Mouse (Mus musculus): ENCODE data around the gene Olfr10. TPM values are rescaled to one million over a fixed set of nuclear protein-coding genes. Genes with fewer than 3 reads are reported as not detected.

The Olfr10 gene
- not detected in 2 replicates for polyA plus RNA-seq (2012; rRNA removed)

DNA sequence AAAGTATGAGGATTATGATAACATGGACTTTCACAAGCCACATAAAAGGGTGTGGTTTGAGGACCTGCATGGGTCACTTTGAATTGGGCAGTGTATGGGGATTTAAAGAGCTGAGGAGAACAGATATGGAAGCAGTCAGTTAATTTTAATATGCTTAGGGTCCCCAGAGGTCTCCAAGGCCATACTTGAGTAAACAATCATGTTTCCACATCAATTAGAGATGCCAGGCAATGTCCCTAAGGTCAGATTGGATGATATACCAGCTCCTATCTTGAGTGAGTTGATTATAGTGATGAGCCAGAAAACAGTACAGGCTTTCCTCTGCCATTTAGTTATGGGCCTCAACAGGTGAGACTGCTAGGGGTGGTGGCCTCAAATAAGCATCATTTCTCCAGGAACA, at the start of gene Olfr10:
TSS of gene Olfr10 (plus strand) at position 301 of the 400 bp plus-strand sequence.
- TF ChIP-seq POLR2A (IDR thresholded peaks at IDR 0.05; ENCODE audit: borderline replicate concordance, extremely low read depth, insufficient read depth, insufficient read length, poor library complexity, severe bottlenecking) (no peak), CTCF (IDR thresholded peaks at IDR 0.05; ENCODE audit: borderline replicate concordance, extremely low read depth, insufficient read depth, insufficient read length) (no peak)
- DNase-seq (ENCODE audit: low read depth): no peak

DNA sequence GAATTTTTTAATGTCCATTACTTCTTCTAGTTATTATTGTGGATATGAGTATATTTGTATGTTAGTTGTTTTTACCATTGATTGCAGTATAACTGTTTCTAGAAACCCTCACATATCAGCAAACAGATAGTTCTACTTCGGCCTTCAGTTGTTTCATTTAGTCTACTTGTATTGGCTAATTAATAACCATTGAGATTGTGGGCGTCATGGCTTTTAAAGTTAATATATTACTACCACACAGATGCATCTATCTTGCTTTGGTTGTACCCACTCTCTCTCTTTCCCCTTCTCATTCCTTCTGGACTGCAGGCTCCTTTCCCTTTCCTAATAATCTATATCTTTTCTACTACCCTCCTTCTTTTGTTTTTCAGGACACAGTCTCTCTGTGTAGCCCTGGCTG, 45.2 kb upstream of the Olfr10 start:
- DNase-seq (ENCODE audit: low read depth): no peak
- TF ChIP-seq POLR2A (IDR thresholded peaks at IDR 0.05; ENCODE audit: borderline replicate concordance, extremely low read depth, insufficient read depth, insufficient read length, poor library complexity, severe bottlenecking) (no peak), CTCF (IDR thresholded peaks at IDR 0.05; ENCODE audit: borderline replicate concordance, extremely low read depth, insufficient read depth, insufficient read length) (no peak)

DNA sequence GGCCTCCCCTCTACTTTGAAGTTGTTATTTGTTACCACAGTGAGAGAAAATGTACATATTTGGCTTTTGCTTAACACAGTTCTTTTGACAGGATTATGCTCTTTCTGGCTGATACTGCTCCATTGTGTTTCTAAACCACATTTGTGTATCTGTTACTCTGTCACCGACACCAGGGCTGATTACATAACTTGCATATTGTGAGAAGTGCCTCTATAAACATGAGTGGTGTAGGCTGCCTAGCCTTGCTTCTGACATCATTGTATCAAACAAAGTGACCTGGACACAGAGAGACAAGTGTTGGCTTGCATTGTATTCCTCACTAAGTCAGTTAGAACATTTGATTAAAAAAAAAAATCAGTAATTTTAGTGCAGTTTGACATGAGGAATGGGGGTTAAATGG, 44.7 kb upstream of the Olfr10 start:
- no peak for DNase-seq (ENCODE audit: low read depth)
- TF ChIP-seq POLR2A (IDR thresholded peaks at IDR 0.05; ENCODE audit: borderline replicate concordance, extremely low read depth, insufficient read depth, insufficient read length, poor library complexity, severe bottlenecking) (no peak), CTCF (IDR thresholded peaks at IDR 0.05; ENCODE audit: borderline replicate concordance, extremely low read depth, insufficient read depth, insufficient read length) (no peak)

DNA sequence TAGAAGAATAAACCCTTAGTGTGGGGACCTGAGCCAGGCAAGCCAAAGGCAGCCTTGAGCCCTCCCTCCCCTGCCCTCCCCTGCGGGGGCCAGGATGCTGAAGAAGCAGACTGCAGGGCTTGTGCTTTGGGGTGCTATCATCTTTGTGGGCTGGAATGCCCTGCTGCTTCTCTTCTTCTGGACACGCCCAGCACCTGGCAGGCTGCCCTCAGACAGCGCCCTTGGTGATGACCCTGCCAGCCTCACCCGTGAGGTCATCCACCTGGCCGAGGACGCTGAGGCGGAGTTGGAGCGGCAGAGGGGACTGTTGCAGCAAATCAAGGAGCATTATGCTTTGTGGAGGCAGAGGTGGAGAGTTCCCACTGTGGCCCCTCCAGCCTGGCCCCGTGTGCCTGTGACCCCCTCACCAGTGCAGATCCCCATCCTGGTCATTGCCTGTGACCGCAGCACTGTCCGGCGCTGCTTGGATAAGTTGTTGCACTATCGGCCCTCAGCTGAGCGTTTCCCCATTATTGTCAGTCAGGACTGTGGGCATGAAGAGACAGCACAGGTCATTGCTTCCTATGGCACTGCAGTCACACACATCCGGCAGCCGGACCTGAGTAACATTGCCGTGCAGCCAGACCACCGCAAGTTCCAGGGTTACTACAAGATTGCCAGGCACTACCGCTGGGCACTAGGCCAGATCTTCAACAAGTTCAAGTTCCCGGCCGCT, 43.8 kb upstream of the Olfr10 start:
- DNase-seq (ENCODE audit: low read depth): no peak
- no peak for TF ChIP-seq CTCF (IDR thresholded peaks at IDR 0.05; ENCODE audit: borderline replicate concordance, extremely low read depth, insufficient read depth, insufficient read length)
- TF ChIP-seq POLR2A (IDR thresholded peaks at IDR 0.05; ENCODE audit: borderline replicate concordance, extremely low read depth, insufficient read depth, insufficient read length, poor library complexity, severe bottlenecking): no peak

DNA sequence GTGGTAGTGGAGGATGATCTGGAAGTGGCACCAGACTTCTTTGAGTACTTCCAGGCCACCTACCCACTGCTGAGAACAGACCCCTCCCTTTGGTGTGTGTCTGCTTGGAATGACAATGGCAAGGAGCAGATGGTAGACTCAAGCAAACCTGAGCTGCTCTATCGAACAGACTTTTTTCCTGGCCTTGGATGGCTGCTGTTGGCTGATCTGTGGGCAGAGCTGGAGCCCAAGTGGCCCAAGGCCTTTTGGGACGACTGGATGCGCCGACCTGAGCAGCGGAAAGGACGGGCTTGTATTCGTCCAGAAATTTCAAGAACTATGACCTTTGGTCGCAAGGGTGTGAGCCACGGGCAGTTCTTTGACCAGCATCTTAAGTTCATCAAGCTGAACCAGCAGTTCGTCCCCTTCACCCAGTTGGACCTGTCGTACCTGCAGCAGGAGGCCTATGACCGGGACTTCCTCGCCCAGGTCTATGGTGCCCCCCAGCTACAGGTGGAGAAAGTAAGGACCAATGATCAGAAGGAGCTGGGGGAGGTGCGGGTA, 43.2 kb upstream of the Olfr10 start:
- no peak for DNase-seq (ENCODE audit: low read depth)
- TF ChIP-seq POLR2A (IDR thresholded peaks at IDR 0.05; ENCODE audit: borderline replicate concordance, extremely low read depth, insufficient read depth, insufficient read length, poor library complexity, severe bottlenecking) (no peak), CTCF (IDR thresholded peaks at IDR 0.05; ENCODE audit: borderline replicate concordance, extremely low read depth, insufficient read depth, insufficient read length) (no peak)

GRCm38 (mm10) chr11:49262286-49262685, 42.3 kb upstream of the Olfr10 start:
- no peak for TF ChIP-seq POLR2A (IDR thresholded peaks at IDR 0.05; ENCODE audit: borderline replicate concordance, extremely low read depth, insufficient read depth, insufficient read length, poor library complexity, severe bottlenecking)
- no peak for TF ChIP-seq CTCF (IDR thresholded peaks at IDR 0.05; ENCODE audit: borderline replicate concordance, extremely low read depth, insufficient read depth, insufficient read length)
- no peak for DNase-seq (ENCODE audit: low read depth)

- TF ChIP-seq CTCF (IDR thresholded peaks at IDR 0.05; ENCODE audit: borderline replicate concordance, extremely low read depth, insufficient read depth, insufficient read length): no peak
- no peak for TF ChIP-seq POLR2A (IDR thresholded peaks at IDR 0.05; ENCODE audit: borderline replicate concordance, extremely low read depth, insufficient read depth, insufficient read length, poor library complexity, severe bottlenecking)
- no peak for DNase-seq (ENCODE audit: low read depth)
Observed at GRCm38 (mm10) chr11:49263149-49263548, 41.4 kb upstream of the Olfr10 start.

DNA sequence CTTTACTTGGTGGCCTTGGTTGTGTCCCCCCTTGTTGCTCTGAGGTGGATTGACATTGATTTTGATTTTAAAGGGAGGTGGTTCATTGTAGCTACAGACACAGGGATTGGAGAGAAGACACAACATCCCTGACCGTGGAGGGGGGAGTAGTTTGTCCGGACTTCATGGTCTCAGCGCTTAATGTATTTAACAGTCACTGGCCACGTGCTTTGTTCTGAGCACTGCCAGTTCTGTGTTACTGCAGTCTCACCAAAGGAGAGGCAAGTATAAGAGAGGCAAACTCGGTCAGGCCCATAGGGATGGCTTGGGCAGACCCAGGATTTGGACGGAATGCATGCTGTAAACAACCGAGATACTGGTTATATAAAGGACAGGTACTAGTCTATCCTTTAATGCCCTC, 40.5 kb upstream of the Olfr10 start:
- DNase-seq (ENCODE audit: low read depth): no peak
- TF ChIP-seq POLR2A (IDR thresholded peaks at IDR 0.05; ENCODE audit: borderline replicate concordance, extremely low read depth, insufficient read depth, insufficient read length, poor library complexity, severe bottlenecking) (no peak), CTCF (IDR thresholded peaks at IDR 0.05; ENCODE audit: borderline replicate concordance, extremely low read depth, insufficient read depth, insufficient read length) (no peak)

DNA sequence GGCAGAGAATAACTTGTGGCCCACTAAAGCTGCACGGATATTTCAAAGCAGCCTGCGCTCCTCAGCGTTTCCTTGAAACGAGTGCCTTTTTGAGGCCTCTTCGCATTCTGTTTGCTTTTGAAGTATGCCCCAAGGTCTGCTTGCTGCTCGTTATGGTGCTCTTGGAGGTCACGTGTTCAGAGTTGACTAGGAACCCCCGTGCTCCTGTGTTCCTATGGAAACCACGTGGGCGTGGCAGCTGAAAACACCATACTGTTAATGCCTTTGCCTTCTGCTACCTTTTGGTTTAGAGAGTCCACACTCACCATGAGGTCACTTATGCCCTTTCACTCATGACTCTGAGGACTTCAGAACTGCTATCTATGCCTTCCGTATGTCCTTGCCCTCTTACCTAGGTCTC, 39.9 kb upstream of the Olfr10 start:
- DNase-seq (ENCODE audit: low read depth): no peak
- TF ChIP-seq CTCF (IDR thresholded peaks at IDR 0.05; ENCODE audit: borderline replicate concordance, extremely low read depth, insufficient read depth, insufficient read length) (no peak), POLR2A (IDR thresholded peaks at IDR 0.05; ENCODE audit: borderline replicate concordance, extremely low read depth, insufficient read depth, insufficient read length, poor library complexity, severe bottlenecking) (no peak)

GRCm38 (mm10) chr11:49265101-49265500, 39.4 kb upstream of the Olfr10 start:
- no peak for DNase-seq (ENCODE audit: low read depth)
- TF ChIP-seq POLR2A (IDR thresholded peaks at IDR 0.05; ENCODE audit: borderline replicate concordance, extremely low read depth, insufficient read depth, insufficient read length, poor library complexity, severe bottlenecking) (no peak), CTCF (IDR thresholded peaks at IDR 0.05; ENCODE audit: borderline replicate concordance, extremely low read depth, insufficient read depth, insufficient read length) (no peak)

DNA sequence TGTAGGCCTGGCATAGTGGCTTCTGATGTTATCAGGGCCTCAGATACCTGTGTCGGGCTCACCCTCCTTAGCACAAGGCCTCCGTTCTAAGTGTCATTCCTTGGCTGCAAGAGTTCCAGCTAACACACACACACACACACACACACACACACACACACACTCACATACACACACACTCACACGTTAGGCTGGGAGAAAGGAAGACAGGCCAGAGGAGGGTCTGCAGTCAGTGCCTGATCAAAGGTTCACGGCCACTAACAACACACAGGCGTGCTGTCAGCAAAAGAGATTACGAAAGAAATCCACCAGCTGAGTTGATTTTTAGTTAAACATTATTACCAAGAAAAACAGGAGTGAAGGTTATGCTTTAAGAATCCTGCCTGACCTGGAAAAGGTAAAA, 37.9 kb upstream of the Olfr10 start:
- DNase-seq (ENCODE audit: low read depth): no peak
- TF ChIP-seq CTCF (IDR thresholded peaks at IDR 0.05; ENCODE audit: borderline replicate concordance, extremely low read depth, insufficient read depth, insufficient read length): no peak
- no peak for TF ChIP-seq POLR2A (IDR thresholded peaks at IDR 0.05; ENCODE audit: borderline replicate concordance, extremely low read depth, insufficient read depth, insufficient read length, poor library complexity, severe bottlenecking)

DNA sequence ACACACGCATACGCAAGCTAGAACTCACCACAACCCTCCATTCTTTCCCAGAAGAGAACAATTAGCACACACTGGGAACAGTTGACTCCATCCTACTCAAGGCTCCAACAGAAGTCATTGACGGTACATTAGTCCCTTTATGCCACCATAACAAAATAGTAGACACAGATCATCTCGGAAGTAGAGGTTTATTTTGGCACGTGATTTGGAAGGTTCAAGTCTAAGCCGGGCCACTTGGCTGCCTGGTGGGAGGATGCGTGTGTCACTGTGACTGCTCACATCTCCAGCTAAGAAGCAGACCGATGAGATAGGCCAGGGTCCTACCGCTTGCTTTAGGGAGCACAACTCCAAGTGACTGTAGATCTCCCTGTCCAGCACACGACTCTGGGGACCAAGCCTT, 37.2 kb upstream of the Olfr10 start:
- TF ChIP-seq POLR2A (IDR thresholded peaks at IDR 0.05; ENCODE audit: borderline replicate concordance, extremely low read depth, insufficient read depth, insufficient read length, poor library complexity, severe bottlenecking) (no peak), CTCF (IDR thresholded peaks at IDR 0.05; ENCODE audit: borderline replicate concordance, extremely low read depth, insufficient read depth, insufficient read length) (no peak)
- DNase-seq (ENCODE audit: low read depth): no peak

Data from brain, embryonic 14.5 days (tissue).